ENCODE assay signal across 12 mouse cellular contexts in genomic region chr11:84804373-84804772, GRCm38 (mm10). TPM values are rescaled to one million over a fixed set of nuclear protein-coding genes. Genes with fewer than 3 reads are reported as not detected.
DNase-seq lines count a peak whose midpoint lies in the region.
"Had no signal": no experiment of that assay in that cellular context is flagged by ENCODE, and none has a peak within 500 bp of the region (broad histone marks: within the 10 kb centered on the region; RNA-seq: fewer than 3 reads in every experiment).

No protein-coding gene starts in this region.

- peak; percentile 52 for DNase-seq in adrenal gland, adult 2 months
- DNase-seq in adrenal gland, adult 8-10 months: no peak
- DNase-seq in adrenal gland, postnatal 25 days: peak; percentile 58
- no peak for DNase-seq in adrenal gland, adult 18-20 months (ENCODE audit: low spot score in 2 of 2)
- peak; percentile 48 for DNase-seq in testis, postnatal 10 days (ENCODE audit: low spot score)
- DNase-seq in testis, postnatal 14 days (ENCODE audit: low spot score): no peak
- DNase-seq in left cerebral cortex, postnatal 25 days (ENCODE audit: low spot score in 2 of 2): no peak
- DNase-seq: cerebellum, adult 11-12 months; cerebellum, adult 2 months; cerebellum, adult 9-10 months; cerebellum, postnatal 25 days; forebrain, postnatal 0 days had no signal

- intact Hi-C loops in left cerebral cortex, postnatal 25 days (cut with DNase I): no loop called here

RNA-seq across cellular contexts. Expression of gene Mrm1, which starts 14.9 kb away (rescaled TPM):
- total RNA-seq in adrenal gland, adult 2 months (2021): 10 to 100 TPM; 12.1 to 19.1 TPM
- 20.8 and 23.1 TPM in 2 replicates for polyA plus RNA-seq in adrenal gland, adult 2 months (2012; rRNA removed)
- 10 to 100 TPM; 21.6 to 24.4 (median 22.9) TPM for total RNA-seq in adrenal gland, adult 8-10 months (2022)
- 16.9 and 21.8 TPM in 2 replicates for total RNA-seq in adrenal gland, postnatal 25 days (2021)
- total RNA-seq in adrenal gland, adult 18-20 months (2021): 10 to 100 TPM; 14.2 to 22.6 TPM
- 10 to 100 TPM; 11.9 to 22.5 TPM for total RNA-seq in left cerebral cortex, postnatal 25 days (2021)

RNA-seq across cellular contexts. Expression of gene Dhrs11, which starts 24.4 kb away (rescaled TPM):
- total RNA-seq in adrenal gland, adult 2 months (2021): 10 to 100 TPM; 41.6 to 42.4 TPM
- polyA plus RNA-seq in adrenal gland, adult 2 months (2012; rRNA removed): 88.1 and 97.1 TPM in 2 replicates
- total RNA-seq in adrenal gland, adult 8-10 months (2022): 10 to 100 TPM; 45.7 to 58.0 (median 50.5) TPM
- total RNA-seq in adrenal gland, postnatal 25 days (2021): 49.8 and 56.3 TPM in 2 replicates
- 10 to 100 TPM; 41.5 to 53.6 TPM for total RNA-seq in adrenal gland, adult 18-20 months (2021)
- 1 to 10 TPM; 8.8 to 10.0 TPM for total RNA-seq in left cerebral cortex, postnatal 25 days (2021)

Comparison
In these comparisons a context has a peak if more than half of its experiments do, and no peak if none do; other contexts are left out.
1. DNase-seq: peak in adrenal gland, adult 2 months (single experiment), adrenal gland, postnatal 25 days (single experiment) and testis, postnatal 10 days (single experiment); none in adrenal gland, adult 8-10 months (single experiment), adrenal gland, adult 18-20 months (0 of 2), testis, postnatal 14 days (single experiment) and left cerebral cortex, postnatal 25 days (0 of 2).